Mouse (Mus musculus): ENCODE measurements around the gene Vmn1r55.

DNA sequence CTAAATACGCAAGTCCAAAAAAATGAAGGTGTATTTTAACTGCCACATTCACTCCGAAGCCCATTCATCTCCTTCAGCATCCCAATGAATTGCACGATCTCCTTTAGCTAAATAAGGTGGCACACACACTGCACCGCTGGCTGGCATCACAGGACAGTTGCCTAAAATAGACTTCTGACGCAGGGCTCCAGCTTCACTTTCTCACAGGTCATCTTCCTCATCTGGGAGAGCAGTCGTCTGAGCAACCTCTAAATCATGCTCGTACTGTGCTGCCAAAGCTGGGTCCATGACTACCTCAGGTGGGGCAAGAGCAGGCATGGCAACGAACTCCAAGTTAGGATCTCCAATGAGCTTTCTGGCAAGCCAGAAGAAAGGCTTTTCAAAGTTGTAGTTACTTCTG, 24.4 kb downstream of the Vmn1r55 start:
- TF ChIP-seq HCFC1 (IDR thresholded peaks at IDR 0.05; ENCODE audit: low read depth, low read length) (no peak), NELFE (IDR thresholded peaks at IDR 0.05; ENCODE audit: low read depth, low read length) (no peak), POLR2AphosphoS2 (IDR thresholded peaks at IDR 0.05; ENCODE audit: low read length) (no peak)
